Mouse (Mus musculus) embryonic fibroblast, embryonic 13.5 days (primary cell): ENCODE data around the gene Pde10a. TPM values are rescaled to one million over a fixed set of nuclear protein-coding genes. Genes with fewer than 3 reads are reported as not detected.

Source experiments
- H3K27ac ChIP-seq: 2 replicates; pipeline ENCODE4 v1.5.1; 2012; ENCODE audit warnings: low read length, control low read depth, inconsistent platforms; ENCODE audit not compliant: insufficient read depth
- H3K4me1 ChIP-seq: 2 replicates; pipeline ENCODE4 v1.6.1; 2011; ENCODE audit warnings: low read length; ENCODE audit not compliant: control insufficient read depth, insufficient read depth
- H3K4me3 ChIP-seq: 2 replicates; pipeline ENCODE4 v1.5.1; 2011; ENCODE audit warnings: mild to moderate bottlenecking, control low read depth, low read length; ENCODE audit not compliant: insufficient read depth
- CTCF ChIP-seq: IDR thresholded peaks from 2 replicates; pipeline ENCODE4 v1.5.1; 2011; ENCODE audit warnings: mild to moderate bottlenecking, control low read depth, low read length, moderate library complexity, borderline replicate concordance; ENCODE audit not compliant: insufficient read depth
- POLR2A ChIP-seq: IDR thresholded peaks from 2 replicates; pipeline ENCODE4 v1.6.1; 2011; ENCODE audit warnings: low read depth, mild to moderate bottlenecking, control low read depth, low read length, moderate library complexity
- polyA plus RNA-seq: library from polyadenylated mRNA; stranded (reverse); fragments of >200 nt; gene quantifications from 2 replicates; pipeline ENCODE4 v1.2.4, GENCODE M21; 2011; ENCODE audit warnings: low read depth; ENCODE audit not compliant: missing spikeins, insufficient read length

Gene Pde10a
- polyA plus RNA-seq, 1 experiment = 7.9 TPM

GRCm38 (mm10) chr17:8524387-8525165, 596 bp upstream of the Pde10a start:
- peak overlapping the region; percentile 23 for H3K4me3 ChIP-seq
- peak overlapping the region; percentile 0; the same call in 1 of the 2 replicates for H3K27ac ChIP-seq

GRCm38 (mm10) chr17:8525971-8526740, 984 bp downstream of the Pde10a start:
- Histone ChIP-seq H3K27ac (no peak overlapping the region), H3K4me1 (peaks cover 3% of the 10 kb centered on the region; the same call in 1 of the 2 replicates), H3K4me3 (peak overlapping the region; percentile 50)
- TF ChIP-seq POLR2A (no peak), CTCF (no peak)

More at GRCm38 (mm10) chr17:8524387-8525165, 596 bp upstream of the Pde10a start:
- TF ChIP-seq POLR2A (no peak), CTCF (peak; percentile 68; the same call in 1 of the 2 replicates)
- peaks cover 3% of the 10 kb centered on the region; the same call in 1 of the 2 replicates for H3K4me1 ChIP-seq

- TF ChIP-seq POLR2A = no peak
- H3K4me3 ChIP-seq = no peak overlapping the region
- H3K4me1 ChIP-seq = peaks cover 3% of the 10 kb centered on the region; the same call in 1 of the 2 replicates
- H3K27ac ChIP-seq = no peak overlapping the region
Observed at GRCm38 (mm10) chr17:8526815-8527261, 1.7 kb downstream of the Pde10a start.

- H3K27ac ChIP-seq = no peak overlapping the region
- peaks cover 3% of the 10 kb centered on the region; the same call in 1 of the 2 replicates for H3K4me1 ChIP-seq
- H3K4me3 ChIP-seq = no peak overlapping the region
- TF ChIP-seq POLR2A = no peak
- TF ChIP-seq CTCF = no peak
Observed at GRCm38 (mm10) chr17:8528641-8529040, 3.5 kb downstream of the Pde10a start.

- Histone ChIP-seq H3K4me3 (no peak overlapping the region), H3K4me1 (no peaks in the 10 kb centered on the region), H3K27ac (no peak overlapping the region)
- TF ChIP-seq CTCF (no peak), POLR2A (no peak)
Observed at GRCm38 (mm10) chr17:8532609-8533008, 7.4 kb downstream of the Pde10a start.

GRCm38 (mm10) chr17:8533828-8534227, 8.7 kb downstream of the Pde10a start:
- Histone ChIP-seq H3K27ac (no peak overlapping the region), H3K4me1 (no peaks in the 10 kb centered on the region), H3K4me3 (no peak overlapping the region)
- peak; percentile 46; the same call in 1 of the 2 replicates for TF ChIP-seq CTCF
- no peak for TF ChIP-seq POLR2A

- no peaks in the 10 kb centered on the region for H3K4me1 ChIP-seq
- no peak overlapping the region for H3K27ac ChIP-seq
- H3K4me3 ChIP-seq = no peak overlapping the region
- TF ChIP-seq POLR2A (no peak), CTCF (no peak)
Observed at GRCm38 (mm10) chr17:8536522-8536921, 11.3 kb downstream of the Pde10a start.

- no peak overlapping the region for H3K4me3 ChIP-seq
- no peak overlapping the region for H3K27ac ChIP-seq
- no peak for TF ChIP-seq CTCF
- TF ChIP-seq POLR2A = no peak
- peaks cover 2% of the 10 kb centered on the region; the same call in 1 of the 2 replicates for H3K4me1 ChIP-seq
Observed at GRCm38 (mm10) chr17:8538102-8538501, 12.9 kb downstream of the Pde10a start.

GRCm38 (mm10) chr17:8541974-8542538, 16.9 kb downstream of the Pde10a start:
- no peak for TF ChIP-seq POLR2A
- TF ChIP-seq CTCF = no peak
- Histone ChIP-seq H3K4me3 (no peak overlapping the region), H3K4me1 (peaks cover 2% of the 10 kb centered on the region; the same call in 1 of the 2 replicates), H3K27ac (peak overlapping the region; percentile 29; the same call in 1 of the 2 replicates)
